Mouse (Mus musculus): ENCODE data around the gene Cyp2c54. TPM values are rescaled to one million over a fixed set of nuclear protein-coding genes. Genes with fewer than 3 reads are reported as not detected.
"Not testable (repeated sequence)": the region's sequence is repeated elsewhere in the genome, so short reads cannot be mapped to it uniquely, and the experiment has no call there.

Gene Cyp2c54
- not detected for polyA plus RNA-seq (2017; shearing (Covaris generic))

- ATAC-seq, result no peak
These were observed at the start of gene Cyp2c54 for GRCm38 (mm10) chr19:40073701-40074100. Cyp2c54 (minus strand) TSS chr19:40073827.

GRCm38 (mm10) chr19:40119624-40120023 is 46.0 kb upstream of the Cyp2c54 start:
- ATAC-seq, result not testable (repeated sequence)

GRCm38 (mm10) chr19:40091111-40091510 is 17.5 kb upstream of the Cyp2c54 start:
- ATAC-seq, result no peak

GRCm38 (mm10) chr19:40089421-40089820 is 15.8 kb upstream of the Cyp2c54 start, which contains the start of gene Cyp2c50:
Cyp2c50 (plus strand) TSS chr19:40089688.
- not testable (repeated sequence) for ATAC-seq

GRCm38 (mm10) chr19:40088381-40088780 is 14.8 kb upstream of the Cyp2c54 start:
- no peak for ATAC-seq

GRCm38 (mm10) chr19:39992140-39992539 is 81.5 kb downstream of the Cyp2c54 start, which contains the start of gene Cyp2c37:
Cyp2c37 (plus strand) TSS chr19:39992424.
- not testable (repeated sequence) for ATAC-seq

GRCm38 (mm10) chr19:39989471-39989870 is 84.2 kb downstream of the Cyp2c54 start:
- ATAC-seq, result no peak

Other genes with a start within 250 kb of the Cyp2c54 start
- not detected for gene Cyp2c69, start 187.0 kb downstream of the Cyp2c54 start, polyA plus RNA-seq (2017; shearing (Covaris generic))
- not detected for gene Cyp2c37, start 81.4 kb downstream of the Cyp2c54 start, polyA plus RNA-seq (2017; shearing (Covaris generic))
- not detected for gene Cyp2c50, start 15.9 kb upstream of the Cyp2c54 start, polyA plus RNA-seq (2017; shearing (Covaris generic))
- not detected for gene Cyp2c70, start 113.5 kb upstream of the Cyp2c54 start, polyA plus RNA-seq (2017; shearing (Covaris generic))
- gene Pdlim1, start 198.0 kb upstream of the Cyp2c54 start, polyA plus RNA-seq (2017; shearing (Covaris generic)), result 100 to 1,000 TPM; 103 to 158 (median 146) TPM